Mouse (Mus musculus): ENCODE data around the gene Ifitm7. TPM values are rescaled to one million over a fixed set of nuclear protein-coding genes. Genes with fewer than 3 reads are reported as not detected.

Gene Ifitm7
- polyA plus RNA-seq, 1 experiment from 2014 or later = not detected

DNA sequence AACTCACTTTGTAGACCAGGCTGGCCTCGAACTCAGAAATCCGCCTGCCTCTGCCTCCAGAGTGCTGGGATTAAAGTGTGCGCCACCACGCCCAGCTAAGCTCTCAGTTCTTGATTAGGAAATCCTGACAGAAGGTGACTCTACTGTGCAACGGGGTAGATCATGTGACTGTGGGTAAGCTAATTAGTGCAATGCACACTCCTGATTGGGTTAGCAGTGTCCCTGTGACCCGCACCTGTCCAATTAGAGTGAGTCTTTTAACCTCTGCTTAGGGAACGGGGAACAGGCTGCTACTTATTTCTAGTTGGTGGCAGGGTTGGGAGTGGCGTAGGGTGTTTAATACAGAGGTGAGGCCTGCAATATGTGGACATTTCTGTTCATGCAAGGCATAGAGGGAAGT, 14.6 kb downstream of the Ifitm7 start:
- H3K9me3 ChIP-seq = no peaks in the 10 kb centered on the region
- no peaks in the 10 kb centered on the region for H3K27me3 ChIP-seq (replicated peaks)
- WGBS = 91% methylated on average over 8 of the region's 8 CpGs
- no peak for ATAC-seq (ENCODE audit: insufficient read depth, low FRiP score, low read depth)
- no peaks in the 10 kb centered on the region for H3K36me3 ChIP-seq
- no peaks in the 10 kb centered on the region for H3K4me1 ChIP-seq
- H3K27ac ChIP-seq = no peak overlapping the region
- H3K4me2 ChIP-seq = no peak overlapping the region
- H3K9ac ChIP-seq = no peak overlapping the region
- no peak overlapping the region for H3K4me3 ChIP-seq (replicated peaks)

DNA sequence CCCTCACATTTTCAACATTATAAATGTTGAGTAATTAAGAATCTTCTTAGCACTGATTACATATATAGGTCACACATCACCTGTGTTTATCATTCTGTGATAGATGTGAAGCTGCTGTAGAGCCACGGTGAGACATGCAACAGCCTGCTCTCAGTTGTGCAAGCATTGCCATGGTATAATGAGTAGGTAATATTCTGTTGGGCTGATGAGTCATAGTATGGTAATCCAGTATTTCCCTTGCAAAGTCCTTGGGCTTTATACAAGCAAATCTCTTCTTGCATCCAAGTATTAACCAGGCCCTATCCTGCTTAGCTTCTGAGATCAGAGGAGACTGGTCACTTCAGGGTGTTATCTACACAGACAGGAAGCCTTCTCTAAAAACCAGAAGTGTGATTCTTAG, 17.6 kb downstream of the Ifitm7 start:
- H3K4me2 ChIP-seq = no peak overlapping the region
- WGBS = 62% methylated on average over 1 of the region's 1 CpGs
- H3K9ac ChIP-seq = no peak overlapping the region
- no peaks in the 10 kb centered on the region for H3K36me3 ChIP-seq
- no peaks in the 10 kb centered on the region for H3K27me3 ChIP-seq (replicated peaks)
- ATAC-seq (ENCODE audit: insufficient read depth, low FRiP score, low read depth) = no peak
- H3K9me3 ChIP-seq = no peaks in the 10 kb centered on the region
- H3K4me3 ChIP-seq (replicated peaks) = no peak overlapping the region
- H3K4me1 ChIP-seq = no peaks in the 10 kb centered on the region
- H3K27ac ChIP-seq = no peak overlapping the region

DNA sequence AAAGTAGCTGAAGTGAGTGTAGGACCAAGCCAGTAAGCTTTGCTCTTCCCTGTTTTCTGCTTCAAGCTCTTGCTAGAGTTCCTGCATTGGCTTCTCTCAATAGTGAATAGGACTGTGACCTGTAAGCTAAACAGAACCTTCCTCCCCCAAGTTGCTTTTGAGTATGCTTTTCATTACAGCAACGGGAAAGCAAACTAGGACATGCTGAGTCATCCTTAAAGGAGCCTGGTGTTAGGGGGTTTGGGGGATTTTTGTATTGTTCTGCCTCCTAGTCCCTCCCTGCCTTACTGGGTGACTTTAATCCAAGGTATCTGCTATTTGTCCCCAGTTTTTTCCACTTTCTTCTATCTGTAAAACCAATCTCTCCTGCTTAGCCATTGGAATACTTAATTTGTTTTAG, 24.6 kb downstream of the Ifitm7 start:
- Histone ChIP-seq H3K4me2 (no peak overlapping the region), H3K4me1 (no peaks in the 10 kb centered on the region), H3K27ac (no peak overlapping the region), H3K9me3 (no peaks in the 10 kb centered on the region), H3K9ac (no peak overlapping the region), H3K36me3 (no peaks in the 10 kb centered on the region), H3K4me3 (replicated peaks) (no peak overlapping the region), H3K27me3 (replicated peaks) (no peaks in the 10 kb centered on the region)
- no peak for ATAC-seq (ENCODE audit: insufficient read depth, low FRiP score, low read depth)
- WGBS = 33% methylated on average over 1 of the region's 1 CpGs

DNA sequence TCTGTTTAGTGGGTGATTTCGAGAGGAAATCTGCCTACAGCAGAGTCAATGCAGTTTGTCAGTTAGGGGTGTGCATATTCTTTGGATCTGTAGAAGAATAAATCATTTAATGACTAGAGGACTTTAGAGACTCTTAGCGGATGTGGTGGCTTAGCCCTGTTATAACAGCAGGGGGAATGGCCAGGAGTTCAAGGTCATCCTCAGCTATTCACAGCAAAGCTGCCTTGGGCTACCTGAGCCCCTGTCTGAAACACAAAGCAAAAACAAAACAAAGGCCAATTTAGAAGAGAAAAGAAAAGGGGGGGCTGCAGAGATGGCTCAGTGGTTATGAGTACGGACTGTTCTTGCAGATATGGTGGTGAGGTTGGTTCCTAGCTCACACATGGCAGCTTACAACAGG, 35.4 kb downstream of the Ifitm7 start:
- Histone ChIP-seq H3K9me3 (no peaks in the 10 kb centered on the region), H3K9ac (no peak overlapping the region), H3K4me1 (no peaks in the 10 kb centered on the region), H3K4me3 (replicated peaks) (no peak overlapping the region), H3K4me2 (no peak overlapping the region), H3K27ac (no peak overlapping the region), H3K36me3 (no peaks in the 10 kb centered on the region), H3K27me3 (replicated peaks) (no peaks in the 10 kb centered on the region)
- ATAC-seq (ENCODE audit: insufficient read depth, low FRiP score, low read depth) = no peak
- 73% methylated on average over 3 of the region's 3 CpGs for WGBS

DNA sequence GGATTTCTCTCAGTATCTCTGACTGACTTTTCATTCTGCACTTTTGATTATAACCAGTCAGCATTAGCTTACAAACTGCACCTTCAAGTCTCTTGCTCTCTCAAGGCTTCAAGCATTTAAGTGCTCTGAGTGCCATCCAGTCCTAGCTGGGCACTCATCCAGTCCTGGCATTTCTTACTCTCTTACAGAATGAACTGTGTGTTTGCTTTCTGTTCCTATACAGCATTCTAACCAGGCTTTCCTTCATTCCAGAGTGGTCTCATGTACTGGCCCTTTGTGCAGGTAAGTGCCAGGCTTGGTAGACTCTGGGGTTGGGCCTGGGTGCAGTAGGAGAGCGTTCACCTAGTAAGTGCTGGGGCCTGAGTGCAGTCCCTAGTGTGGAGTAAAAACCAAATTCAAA, 40.4 kb downstream of the Ifitm7 start:
- no peaks in the 10 kb centered on the region for H3K36me3 ChIP-seq
- no peaks in the 10 kb centered on the region for H3K4me1 ChIP-seq
- H3K9me3 ChIP-seq = no peaks in the 10 kb centered on the region
- no peak overlapping the region for H3K9ac ChIP-seq
- no peak for ATAC-seq (ENCODE audit: insufficient read depth, low FRiP score, low read depth)
- H3K4me2 ChIP-seq = no peak overlapping the region
- no peak overlapping the region for H3K4me3 ChIP-seq (replicated peaks)
- WGBS = 86% methylated on average over 1 of the region's 1 CpGs
- H3K27me3 ChIP-seq (replicated peaks) = 0 out of 2 replicates have a peak, but pooled peaks cover 3% of the 10 kb centered on the region
- H3K27ac ChIP-seq = no peak overlapping the region

DNA sequence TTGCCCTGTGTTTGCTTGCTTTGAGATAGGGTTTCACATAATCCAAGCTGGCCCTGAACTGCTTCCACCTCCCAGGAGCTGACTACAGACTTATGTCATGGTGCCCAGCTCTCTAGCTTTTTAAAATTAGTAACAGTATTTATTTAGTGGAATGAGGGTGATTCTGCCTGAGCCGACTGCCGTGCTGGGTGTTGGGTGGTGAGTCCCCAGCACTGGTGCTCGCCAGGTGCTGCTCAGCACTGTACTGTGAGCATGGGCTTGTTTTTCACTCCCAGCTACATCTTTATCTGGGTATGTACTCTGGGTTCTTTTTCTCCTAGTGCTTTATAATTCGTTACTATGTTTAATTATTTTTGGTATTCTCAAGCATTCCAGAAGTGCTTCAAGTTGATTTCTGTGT, 41.5 kb downstream of the Ifitm7 start:
- Histone ChIP-seq H3K36me3 (no peaks in the 10 kb centered on the region), H3K9me3 (no peaks in the 10 kb centered on the region), H3K9ac (no peak overlapping the region), H3K4me3 (replicated peaks) (no peak overlapping the region), H3K27ac (no peak overlapping the region), H3K4me1 (peaks cover 5% of the 10 kb centered on the region; the same call in 1 of the 2 replicates), H3K4me2 (no peak overlapping the region), H3K27me3 (replicated peaks) (0 out of 2 replicates have a peak, but pooled peaks cover 3% of the 10 kb centered on the region)
- no peak for ATAC-seq (ENCODE audit: insufficient read depth, low FRiP score, low read depth)
- WGBS = 72% methylated on average over 4 of the region's 4 CpGs

DNA sequence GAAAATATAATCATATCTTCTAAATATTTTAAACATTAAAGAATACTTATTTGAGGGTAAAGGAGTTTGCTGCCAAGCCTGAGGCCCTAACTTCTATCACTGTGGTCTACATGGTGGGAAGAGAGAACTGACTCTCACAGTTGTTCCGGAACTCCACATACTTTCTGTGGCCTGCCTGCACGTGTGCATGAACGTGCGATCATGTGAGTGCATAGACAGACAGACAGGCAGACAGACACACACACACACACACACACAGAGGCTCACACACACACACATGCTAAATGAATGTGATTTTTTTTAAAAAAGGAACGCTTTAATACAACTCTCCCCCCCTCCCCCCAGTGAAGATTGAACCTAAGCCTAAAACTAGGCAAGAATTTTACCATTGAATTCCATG, 41.9 kb downstream of the Ifitm7 start:
- peaks cover 5% of the 10 kb centered on the region; the same call in 1 of the 2 replicates for H3K4me1 ChIP-seq
- H3K9ac ChIP-seq = no peak overlapping the region
- H3K27me3 ChIP-seq (replicated peaks) = 0 out of 2 replicates have a peak, but pooled peaks cover 3% of the 10 kb centered on the region
- H3K9me3 ChIP-seq = no peaks in the 10 kb centered on the region
- no peak overlapping the region for H3K4me2 ChIP-seq
- no peak overlapping the region for H3K27ac ChIP-seq
- no peak for ATAC-seq (ENCODE audit: insufficient read depth, low FRiP score, low read depth)
- no peaks in the 10 kb centered on the region for H3K36me3 ChIP-seq
- no peak overlapping the region for H3K4me3 ChIP-seq (replicated peaks)
- 77% methylated on average over 5 of the region's 5 CpGs for WGBS

DNA sequence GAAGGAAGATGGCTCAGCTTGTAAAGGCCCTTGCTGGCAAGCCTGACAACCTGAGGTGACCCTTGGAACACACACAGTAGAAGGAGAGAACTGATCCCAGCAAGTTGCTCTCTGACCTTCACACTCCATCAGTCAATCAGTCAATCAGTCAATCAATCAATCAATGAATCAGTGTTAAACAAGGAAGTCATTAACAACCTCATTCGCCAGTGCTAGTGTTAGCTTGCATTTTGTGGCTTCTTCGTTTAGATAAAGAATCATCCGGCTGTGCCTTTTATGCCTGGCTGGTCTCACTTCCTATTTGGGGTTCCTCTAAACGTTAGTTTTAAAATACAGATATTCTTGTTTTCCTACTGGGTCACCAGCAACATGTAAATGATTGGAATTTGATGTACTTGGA, 42.5 kb downstream of the Ifitm7 start:
- no peak for ATAC-seq (ENCODE audit: insufficient read depth, low FRiP score, low read depth)

DNA sequence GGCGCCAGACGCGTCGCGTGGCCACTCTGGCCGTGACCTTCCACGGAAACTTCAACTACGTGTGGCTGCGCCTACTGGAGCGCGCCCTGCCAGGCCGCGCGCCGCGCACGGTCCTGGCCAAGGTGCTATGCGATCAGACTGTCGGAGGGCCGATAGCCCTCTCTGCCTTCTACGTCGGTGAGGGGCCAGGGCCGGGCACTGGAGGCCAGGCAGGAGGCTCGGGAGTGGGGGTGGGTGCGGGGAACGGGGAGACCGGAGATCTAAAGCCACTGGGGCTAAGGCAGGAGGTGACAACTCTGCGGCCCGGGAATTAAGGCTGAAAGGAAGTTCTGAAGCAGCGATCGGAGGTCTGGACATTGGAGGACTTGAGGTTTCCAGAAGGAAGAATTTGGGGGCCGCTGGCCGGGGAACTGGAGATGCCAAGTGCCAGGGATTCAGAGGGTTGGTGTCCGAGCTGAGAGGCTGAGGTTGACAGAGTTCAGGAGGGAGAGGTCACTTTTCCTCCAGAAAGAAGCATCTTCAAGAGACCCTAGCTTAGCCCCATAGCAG, 45.8 kb downstream of the Ifitm7 start:
- Histone ChIP-seq H3K4me2 (peak overlapping the region; percentile 95), H3K9ac (peak overlapping the region; percentile 39; the same call in 1 of the 2 replicates), H3K9me3 (no peaks in the 10 kb centered on the region), H3K4me3 (replicated peaks) (peak overlapping the region; percentile 60), H3K4me1 (peaks cover 5% of the 10 kb centered on the region; the same call in 1 of the 2 replicates), H3K27me3 (replicated peaks) (0 out of 2 replicates have a peak, but pooled peaks cover 3% of the 10 kb centered on the region), H3K36me3 (no peaks in the 10 kb centered on the region), H3K27ac (no peak overlapping the region)
- ATAC-seq (ENCODE audit: insufficient read depth, low FRiP score, low read depth) = peak; percentile 76
- WGBS = 3% methylated on average over 34 of the region's 34 CpGs

More for the DNA sequence above, 42.5 kb downstream of the Ifitm7 start:
- peaks cover 5% of the 10 kb centered on the region; the same call in 1 of the 2 replicates for H3K4me1 ChIP-seq
- no peak overlapping the region for H3K4me3 ChIP-seq (replicated peaks)
- H3K4me2 ChIP-seq = no peak overlapping the region
- H3K9me3 ChIP-seq = no peaks in the 10 kb centered on the region
- H3K36me3 ChIP-seq = no peaks in the 10 kb centered on the region
- H3K27ac ChIP-seq = no peak overlapping the region
- H3K27me3 ChIP-seq (replicated peaks) = 0 out of 2 replicates have a peak, but pooled peaks cover 3% of the 10 kb centered on the region
- H3K9ac ChIP-seq = no peak overlapping the region
- 32% methylated on average over 4 of the region's 4 CpGs for WGBS

DNA sequence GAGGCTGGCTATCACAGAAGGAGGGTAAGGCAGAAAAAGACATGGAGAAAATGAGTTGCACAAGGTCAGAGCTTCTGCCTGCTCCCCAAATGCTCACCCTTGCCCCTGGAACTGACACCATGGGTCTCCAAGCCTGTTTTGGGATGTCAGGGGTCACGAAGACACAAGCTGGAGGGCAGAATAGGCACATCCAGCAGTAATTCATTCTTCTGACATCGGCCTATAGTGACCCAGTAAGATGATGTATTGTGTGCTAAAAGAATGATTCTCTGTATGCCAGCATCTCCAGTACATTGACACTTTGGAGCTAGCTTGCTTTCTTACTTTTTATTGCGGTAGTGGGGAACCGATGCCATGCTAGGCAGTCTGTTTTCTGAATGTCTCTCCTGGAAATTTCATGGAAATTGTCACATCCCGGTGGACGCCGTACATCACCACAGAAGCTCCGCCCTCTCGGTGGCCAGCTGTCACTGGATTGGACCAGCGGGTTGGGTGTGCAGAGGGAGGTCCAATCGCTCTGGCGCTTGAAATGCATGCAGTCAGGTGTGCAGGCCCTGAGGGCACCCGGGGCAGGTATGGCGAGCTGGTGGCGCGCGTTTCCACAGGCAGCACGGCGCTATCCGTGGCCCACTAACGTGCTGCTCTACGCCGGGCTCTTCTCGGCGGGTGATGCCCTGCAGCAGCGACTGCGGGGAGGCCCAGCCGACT, 46.4 kb downstream of the Ifitm7 start:
- ATAC-seq (ENCODE audit: insufficient read depth, low FRiP score, low read depth) = peak; percentile 95
- H3K4me2 ChIP-seq = peak overlapping the region; percentile 95
- 6% methylated on average over 28 of the region's 28 CpGs for WGBS
- no peaks in the 10 kb centered on the region for H3K9me3 ChIP-seq
- no peak overlapping the region for H3K27ac ChIP-seq
- peak overlapping the region; percentile 60 for H3K4me3 ChIP-seq (replicated peaks)
- H3K36me3 ChIP-seq = no peaks in the 10 kb centered on the region
- peak overlapping the region; percentile 39; the same call in 1 of the 2 replicates for H3K9ac ChIP-seq
- 0 out of 2 replicates have a peak, but pooled peaks cover 3% of the 10 kb centered on the region for H3K27me3 ChIP-seq (replicated peaks)
- H3K4me1 ChIP-seq = peaks cover 5% of the 10 kb centered on the region; the same call in 1 of the 2 replicates
